In the genomic region with DNA sequence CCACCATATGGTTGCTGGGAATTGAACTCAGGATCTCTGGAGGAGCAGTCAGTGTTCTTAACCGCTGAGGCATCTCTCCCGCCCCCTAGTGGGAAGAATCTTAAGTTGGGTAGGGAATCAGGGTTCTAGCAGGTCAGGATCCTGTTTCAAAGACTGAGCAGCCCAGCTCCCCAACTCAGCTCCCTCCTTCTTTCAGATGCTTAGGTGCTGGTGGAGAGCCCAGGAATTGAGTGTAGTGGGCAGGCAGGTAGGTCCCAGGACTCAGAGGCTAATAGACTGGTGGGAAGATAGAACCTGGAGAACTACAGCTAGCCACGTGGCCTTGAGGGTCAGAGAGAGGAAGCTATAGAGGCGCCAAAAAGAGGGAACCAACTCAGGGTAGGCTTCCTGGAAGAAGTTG, we compare ENCODE assay signal across 8 mouse cellular contexts. TPM values are rescaled to one million over a fixed set of nuclear protein-coding genes. Genes with fewer than 3 reads are reported as not detected.
A peak's percentile ranks its signal among the peaks of the same experiment; 100 is the strongest.
DNase-seq lines count a peak whose midpoint lies in the region; ATAC-seq and TF ChIP-seq lines count a peak whose summit lies in the region.
"Had no signal": no experiment of that assay in that cellular context is flagged by ENCODE, and none has a peak within 500 bp of the region (broad histone marks: within the 10 kb centered on the region; RNA-seq: fewer than 3 reads in every experiment).

No protein-coding gene starts in this region.

- peak; percentile 53 for DNase-seq in midbrain, embryonic 14.5 days
- no peak for DNase-seq in heart, embryonic 10.5 days (ENCODE audit: low spot score)
- peak; percentile 43 for DNase-seq in liver, embryonic 11.5 days (ENCODE audit: low spot score)
- DNase-seq in retina, postnatal 1 day, result peak; percentile 67
- DNase-seq in yolk sac, embryonic 10.5 days (ENCODE audit: low spot score), result no peak

- no peak overlapping the region for H3K4me3 ChIP-seq in midbrain, embryonic 14.5 days (replicated peaks; ENCODE audit: low read depth, low read length)
- H3K4me3 ChIP-seq in midbrain, embryonic 16.5 days (ENCODE audit: low read depth, low read length), result no peak overlapping the region
- H3K4me3 ChIP-seq in bone marrow, adult 2 months (replicated peaks; ENCODE audit: control insufficient read depth, low read depth, low read length), result no peak overlapping the region
- H3K4me3 ChIP-seq in heart, embryonic 10.5 days, result peak overlapping the region; percentile 87; the same call in 1 of the 2 replicates
- H3K4me3 ChIP-seq in liver, embryonic 11.5 days (ENCODE audit: low read depth, low read length), result peak overlapping the region; percentile 63; the same call in 1 of the 2 replicates

- no peak for ATAC-seq in midbrain, embryonic 14.5 days (ENCODE audit: low FRiP score, low TSS enrichment)
- no peak for ATAC-seq in midbrain, embryonic 16.5 days
- ATAC-seq in liver, embryonic 11.5 days (replicated peaks; ENCODE audit: low FRiP score), result no peak

- H3K4me1 ChIP-seq in midbrain, embryonic 14.5 days (ENCODE audit: control insufficient read depth, insufficient read depth, low read length), result peaks cover 13% of the 10 kb centered on the region
- H3K4me1 ChIP-seq in midbrain, embryonic 16.5 days (ENCODE audit: control insufficient read depth, insufficient read depth, low read length), result peaks cover 23% of the 10 kb centered on the region
- H3K4me1 ChIP-seq in bone marrow, adult 2 months (ENCODE audit: control insufficient read depth, insufficient read depth, low read length), result peaks cover 16% of the 10 kb centered on the region
- peaks cover 50% of the 10 kb centered on the region for H3K4me1 ChIP-seq in heart, embryonic 10.5 days
- H3K4me1 ChIP-seq in liver, embryonic 11.5 days (replicated peaks; ENCODE audit: control insufficient read depth, insufficient read depth, low read length), result peaks cover 56% of the 10 kb centered on the region

- TF ChIP-seq POLR2A in bone marrow, adult 2 months (IDR thresholded peaks at IDR 0.05; ENCODE audit: borderline replicate concordance, control insufficient read depth, low read depth, low read length), result no peak

- H3K27me3 ChIP-seq in midbrain, embryonic 14.5 days (ENCODE audit: control insufficient read depth, insufficient read depth, low read length), result peaks cover 8% of the 10 kb centered on the region
- peaks cover 4% of the 10 kb centered on the region; the same call in 1 of the 2 replicates for H3K27me3 ChIP-seq in midbrain, embryonic 16.5 days (ENCODE audit: control insufficient read depth, insufficient read depth, low read depth, low read length)
- H3K27me3 ChIP-seq in heart, embryonic 10.5 days (ENCODE audit: insufficient read depth, poor library complexity, severe bottlenecking), result peaks cover 14% of the 10 kb centered on the region
- peaks cover 5% of the 10 kb centered on the region; the same call in 1 of the 2 replicates for H3K27me3 ChIP-seq in liver, embryonic 11.5 days (replicated peaks; ENCODE audit: control insufficient read depth, insufficient read depth, low read length)

- no peak overlapping the region for H3K27ac ChIP-seq in midbrain, embryonic 14.5 days (replicated peaks; ENCODE audit: low read depth, low read length)
- H3K27ac ChIP-seq in midbrain, embryonic 16.5 days (ENCODE audit: low read length), result no peak overlapping the region
- H3K27ac ChIP-seq in bone marrow, adult 2 months (ENCODE audit: control insufficient read depth, insufficient read depth, low read depth, low read length, poor library complexity), result peak overlapping the region; percentile 42; the same call in 1 of the 2 replicates
- no peak overlapping the region for H3K27ac ChIP-seq in heart, embryonic 10.5 days
- peak overlapping the region; percentile 23; the same call in 1 of the 2 replicates for H3K27ac ChIP-seq in liver, embryonic 11.5 days (ENCODE audit: low read depth, low read length)

- no peak overlapping the region; the same call in 1 of the 2 replicates for H3K4me2 ChIP-seq in midbrain, embryonic 14.5 days (ENCODE audit: low read length)
- H3K4me2 ChIP-seq in midbrain, embryonic 16.5 days (ENCODE audit: low read length), result no peak overlapping the region
- H3K4me2 ChIP-seq in liver, embryonic 11.5 days, result peak overlapping the region; percentile 97

- no peak overlapping the region for H3K9ac ChIP-seq in midbrain, embryonic 14.5 days (replicated peaks; ENCODE audit: low read length)
- H3K9ac ChIP-seq in midbrain, embryonic 16.5 days (ENCODE audit: low read depth, low read length), result no peak overlapping the region
- H3K9ac ChIP-seq in liver, embryonic 11.5 days (ENCODE audit: low read depth, low read length), result 0 out of 2 replicates have a peak overlapping the region, but pooled peaks have one; percentile 6

- no peaks in the 10 kb centered on the region for H3K9me3 ChIP-seq in midbrain, embryonic 14.5 days (ENCODE audit: control insufficient read depth, low read length)
- H3K9me3 ChIP-seq in midbrain, embryonic 16.5 days (replicated peaks; ENCODE audit: control insufficient read depth, low read length, poor library complexity, severe bottlenecking), result no peaks in the 10 kb centered on the region
- no peaks in the 10 kb centered on the region for H3K9me3 ChIP-seq in heart, embryonic 10.5 days
- H3K9me3 ChIP-seq in liver, embryonic 11.5 days (ENCODE audit: control insufficient read depth, low read length), result no peaks in the 10 kb centered on the region
- H3K9me3 ChIP-seq: midbrain, embryonic 12.5 days had no signal

- peak; percentile 41; the same call in 1 of the 2 replicates for TF ChIP-seq CTCF in bone marrow, adult 2 months (IDR thresholded peaks at IDR 0.05; ENCODE audit: control insufficient read depth, insufficient read depth, low read length)

- H3K36me3 ChIP-seq in midbrain, embryonic 14.5 days (ENCODE audit: control insufficient read depth, insufficient read depth, low read length), result no peaks in the 10 kb centered on the region
- no peaks in the 10 kb centered on the region for H3K36me3 ChIP-seq in midbrain, embryonic 16.5 days (ENCODE audit: control insufficient read depth, insufficient read depth, low read length)
- no peaks in the 10 kb centered on the region for H3K36me3 ChIP-seq in heart, embryonic 10.5 days
- H3K36me3 ChIP-seq in liver, embryonic 11.5 days (ENCODE audit: control insufficient read depth, insufficient read depth, low read length), result no peaks in the 10 kb centered on the region
- H3K36me3 ChIP-seq: midbrain, embryonic 12.5 days had no signal

- WGBS in midbrain, embryonic 14.5 days, result 32% methylated on average over 4 of the region's 4 CpGs
- 23% methylated on average over 4 of the region's 4 CpGs for WGBS in midbrain, embryonic 16.5 days
- 0% methylated on average over 4 of the region's 4 CpGs for WGBS in bone marrow, adult 2 months
- 31% methylated on average over 4 of the region's 4 CpGs for WGBS in heart, embryonic 10.5 days
- WGBS in liver, embryonic 11.5 days, result 13% methylated on average over 4 of the region's 4 CpGs

RNA-seq across cellular contexts. Expression of gene Ripor1, which starts 2.6 kb away (rescaled TPM):
- 23.8 and 26.2 TPM in 2 replicates for polyA plus RNA-seq in midbrain, embryonic 14.5 days (2014; fragmentation: Nextera tagmentation; extraction: Ambion mirVana)
- polyA plus RNA-seq in midbrain, embryonic 16.5 days (2015; fragmentation: Nextera tagmentation; extraction: Ambion mirVana), result 33.8 and 35.2 TPM in 2 replicates
- 11.9 and 23.1 TPM in 2 replicates for polyA plus RNA-seq in bone marrow, adult 2 months (2011; ENCODE audit: insufficient read depth, insufficient read length, low replicate concordance, missing spikeins)
- 34.8 and 37.3 TPM in 2 replicates for polyA plus RNA-seq in heart, embryonic 10.5 days (2016; fragmentation: Nextera tagmentation; extraction: Ambion mirVana)
- polyA plus RNA-seq in liver, embryonic 11.5 days (2014; fragmentation: Nextera tagmentation; extraction: Ambion mirVana), result 31.4 and 33.0 TPM in 2 replicates

RNA-seq across cellular contexts. Expression of gene Ctcf, which starts 28.7 kb away (rescaled TPM):
- 75.7 and 96.9 TPM in 2 replicates for polyA plus RNA-seq in midbrain, embryonic 14.5 days (2014; fragmentation: Nextera tagmentation; extraction: Ambion mirVana)
- 93.8 and 100 TPM in 2 replicates for polyA plus RNA-seq in midbrain, embryonic 16.5 days (2015; fragmentation: Nextera tagmentation; extraction: Ambion mirVana)
- polyA plus RNA-seq in bone marrow, adult 2 months (2011; ENCODE audit: insufficient read depth, insufficient read length, low replicate concordance, missing spikeins), result 77.0 and 79.4 TPM in 2 replicates
- polyA plus RNA-seq in heart, embryonic 10.5 days (2016; fragmentation: Nextera tagmentation; extraction: Ambion mirVana), result 70.3 and 103 TPM in 2 replicates
- 79.0 and 83.2 TPM in 2 replicates for polyA plus RNA-seq in liver, embryonic 11.5 days (2014; fragmentation: Nextera tagmentation; extraction: Ambion mirVana)

RNA-seq across cellular contexts. Expression of gene Agrp, which starts 29.5 kb away (rescaled TPM):
- 0.82 and 1.1 TPM in 2 replicates for polyA plus RNA-seq in midbrain, embryonic 14.5 days (2014; fragmentation: Nextera tagmentation; extraction: Ambion mirVana)
- polyA plus RNA-seq in midbrain, embryonic 16.5 days (2015; fragmentation: Nextera tagmentation; extraction: Ambion mirVana), result 1.4 TPM in 2 replicates
- not detected in 2 replicates for polyA plus RNA-seq in bone marrow, adult 2 months (2011; ENCODE audit: insufficient read depth, insufficient read length, low replicate concordance, missing spikeins)
- 0.31 and 0.35 TPM in 2 replicates for polyA plus RNA-seq in heart, embryonic 10.5 days (2016; fragmentation: Nextera tagmentation; extraction: Ambion mirVana)
- 0.53 TPM in 1 of 2 replicates, not detected in the other for polyA plus RNA-seq in liver, embryonic 11.5 days (2014; fragmentation: Nextera tagmentation; extraction: Ambion mirVana)

RNA-seq across cellular contexts. Expression of gene Atp6v0d1, which starts 41.8 kb away (rescaled TPM):
- 227 and 250 TPM in 2 replicates for polyA plus RNA-seq in midbrain, embryonic 14.5 days (2014; fragmentation: Nextera tagmentation; extraction: Ambion mirVana)
- polyA plus RNA-seq in midbrain, embryonic 16.5 days (2015; fragmentation: Nextera tagmentation; extraction: Ambion mirVana), result 226 and 244 TPM in 2 replicates
- 37.5 and 58.3 TPM in 2 replicates for polyA plus RNA-seq in bone marrow, adult 2 months (2011; ENCODE audit: insufficient read depth, insufficient read length, low replicate concordance, missing spikeins)
- polyA plus RNA-seq in heart, embryonic 10.5 days (2016; fragmentation: Nextera tagmentation; extraction: Ambion mirVana), result 69.7 and 70.6 TPM in 2 replicates
- 74.2 and 76.3 TPM in 2 replicates for polyA plus RNA-seq in liver, embryonic 11.5 days (2014; fragmentation: Nextera tagmentation; extraction: Ambion mirVana)

Comparison
In these comparisons a context has a peak if more than half of its experiments do, and no peak if none do; other contexts are left out.
1. DNase-seq: peak in midbrain, embryonic 14.5 days (single experiment), liver, embryonic 11.5 days (single experiment) and retina, postnatal 1 day (single experiment); none in heart, embryonic 10.5 days (single experiment) and yolk sac, embryonic 10.5 days (single experiment).
2. H3K27ac ChIP-seq: peak in bone marrow, adult 2 months (single experiment) and liver, embryonic 11.5 days (single experiment); none in midbrain, embryonic 14.5 days (single experiment), midbrain, embryonic 16.5 days (single experiment) and heart, embryonic 10.5 days (single experiment).
3. H3K4me3 ChIP-seq: peak in heart, embryonic 10.5 days (single experiment) and liver, embryonic 11.5 days (single experiment); none in midbrain, embryonic 14.5 days (single experiment), midbrain, embryonic 16.5 days (single experiment) and bone marrow, adult 2 months (single experiment).